Mouse (Mus musculus): ENCODE data around the gene Taf15. TPM values are rescaled to one million over a fixed set of nuclear protein-coding genes. Genes with fewer than 3 reads are reported as not detected.

The Taf15 gene
- polyA plus RNA-seq (2012; rRNA removed) (18.4 and 43.1 TPM in 2 replicates), polyA plus RNA-seq (2014; fragmentation: Nextera tagmentation; extraction: Ambion mirVana) (1.9 and 2.2 TPM in 2 replicates)

- ATAC-seq (ENCODE audit: insufficient read depth) (peak; percentile 96), DNase-seq (ENCODE audit: low read depth in 3 of 3, low spot score in 3 of 3) (peak; percentile 99 to 100 (median 99))
- WGBS (ENCODE audit: insufficient replicate concordance) = under 1% methylated on average over 66 of the region's 66 CpGs
- H3K4me1 ChIP-seq (replicated peaks; ENCODE audit: control insufficient read depth in 2 of 2, insufficient read depth in 2 of 2, low read length in 1 of 2) = peaks cover 10 to 16% of the 10 kb centered on the region in 2 experiments
- H3K27ac ChIP-seq = peak within 1 kb of the TSS; percentile 43
- no peaks in the 10 kb centered on the region for H3K27me3 ChIP-seq (ENCODE audit: control insufficient read depth, insufficient read depth, low read length)
- H3K36me3 ChIP-seq (replicated peaks; ENCODE audit: control insufficient read depth, insufficient read depth, low read depth) = peaks cover 13% of the 10 kb centered on the region
- H3K4me2 ChIP-seq (ENCODE audit: low read depth) = peak within 1 kb of the TSS; percentile 93
- H3K9me3 ChIP-seq (ENCODE audit: control insufficient read depth, low read length) = no peaks in the 10 kb centered on the region
- peak; percentile 56 for TF ChIP-seq EP300 (IDR thresholded peaks at IDR 0.05; ENCODE audit: low read depth)
- TF ChIP-seq CTCF (IDR thresholded peaks at IDR 0.05; ENCODE audit: low read depth) = peak; percentile 78
- H3K9ac ChIP-seq (replicated peaks) = peak within 1 kb of the TSS; percentile 94
- H3K4me3 ChIP-seq (ENCODE audit: insufficient read depth in 1 of 2, low read depth in 2 of 2, low read length in 2 of 2) = peak within 1 kb of the TSS; percentile 79 to 100
These were observed at the start of gene Taf15 for GRCm38 (mm10) chr11:83472324-83473234. Gene Taf15, plus strand, starts transcription at chr11:83473086.

- H3K27ac ChIP-seq = no peak overlapping the region
- peak in 2 of 3 experiments; percentile 33 to 36 for DNase-seq (ENCODE audit: low read depth in 3 of 3, low spot score in 3 of 3)
- no peak overlapping the region for H3K9ac ChIP-seq (replicated peaks)
- no peak overlapping the region for H3K4me3 ChIP-seq (ENCODE audit: insufficient read depth in 1 of 2, low read depth in 2 of 2, low read length in 2 of 2)
- TF ChIP-seq EP300 (IDR thresholded peaks at IDR 0.05; ENCODE audit: low read depth) (no peak), CTCF (IDR thresholded peaks at IDR 0.05; ENCODE audit: low read depth) (peak; percentile 96)
- H3K9me3 ChIP-seq (ENCODE audit: control insufficient read depth, low read length) = no peaks in the 10 kb centered on the region
- no peak overlapping the region for H3K4me2 ChIP-seq (ENCODE audit: low read depth)
- H3K27me3 ChIP-seq (ENCODE audit: control insufficient read depth, insufficient read depth, low read length) = peaks cover 12% of the 10 kb centered on the region
- H3K4me1 ChIP-seq (replicated peaks; ENCODE audit: control insufficient read depth in 2 of 2, insufficient read depth in 2 of 2, low read length in 1 of 2) = no peaks in the 10 kb centered on the region
- 9% methylated on average over 8 of the region's 8 CpGs for WGBS (ENCODE audit: insufficient replicate concordance)
- no peak for ATAC-seq (ENCODE audit: insufficient read depth)
- H3K36me3 ChIP-seq (replicated peaks; ENCODE audit: control insufficient read depth, insufficient read depth, low read depth) = no peaks in the 10 kb centered on the region
These were observed 48.2 kb upstream of the Taf15 start for GRCm38 (mm10) chr11:83424681-83425080.

- 0 out of 2 replicates have a peak overlapping the region, but pooled peaks have one; percentile 4 for H3K4me2 ChIP-seq (ENCODE audit: low read depth)
- no peak overlapping the region for H3K9ac ChIP-seq (replicated peaks)
- H3K27ac ChIP-seq = no peak overlapping the region
- TF ChIP-seq CTCF (IDR thresholded peaks at IDR 0.05; ENCODE audit: low read depth) = no peak
- no peak for TF ChIP-seq EP300 (IDR thresholded peaks at IDR 0.05; ENCODE audit: low read depth)
- H3K4me1 ChIP-seq (replicated peaks; ENCODE audit: control insufficient read depth in 2 of 2, insufficient read depth in 2 of 2, low read length in 1 of 2) = no peaks in the 10 kb centered on the region
- 5% methylated on average over 17 of the region's 17 CpGs for WGBS (ENCODE audit: insufficient replicate concordance)
- H3K36me3 ChIP-seq (replicated peaks; ENCODE audit: control insufficient read depth, insufficient read depth, low read depth) = no peaks in the 10 kb centered on the region
- no peak for ATAC-seq (ENCODE audit: insufficient read depth)
- H3K4me3 ChIP-seq (ENCODE audit: insufficient read depth in 1 of 2, low read depth in 2 of 2, low read length in 2 of 2) = no peak overlapping the region
- no peak for DNase-seq (ENCODE audit: low read depth in 3 of 3, low spot score in 3 of 3)
- H3K27me3 ChIP-seq (ENCODE audit: control insufficient read depth, insufficient read depth, low read length) = peaks cover 9% of the 10 kb centered on the region
- H3K9me3 ChIP-seq (ENCODE audit: control insufficient read depth, low read length) = no peaks in the 10 kb centered on the region
These were observed 45.9 kb upstream of the Taf15 start for GRCm38 (mm10) chr11:83426964-83427363.

- no peaks in the 10 kb centered on the region for H3K4me1 ChIP-seq (replicated peaks; ENCODE audit: control insufficient read depth in 2 of 2, insufficient read depth in 2 of 2, low read length in 1 of 2)
- no peak within 1 kb of the TSS for H3K4me2 ChIP-seq (ENCODE audit: low read depth)
- ATAC-seq (ENCODE audit: insufficient read depth) (no peak), DNase-seq (ENCODE audit: low read depth in 3 of 3, low spot score in 3 of 3) (no peak)
- no peak within 1 kb of the TSS for H3K9ac ChIP-seq (replicated peaks)
- no peaks in the 10 kb centered on the region for H3K36me3 ChIP-seq (replicated peaks; ENCODE audit: control insufficient read depth, insufficient read depth, low read depth)
- no peak for TF ChIP-seq EP300 (IDR thresholded peaks at IDR 0.05; ENCODE audit: low read depth)
- TF ChIP-seq CTCF (IDR thresholded peaks at IDR 0.05; ENCODE audit: low read depth) = no peak
- WGBS (ENCODE audit: insufficient replicate concordance) = 50% methylated on average over 5 of the region's 5 CpGs
- H3K4me3 ChIP-seq (ENCODE audit: insufficient read depth in 1 of 2, low read depth in 2 of 2, low read length in 2 of 2) = no peak within 1 kb of the TSS
- H3K9me3 ChIP-seq (ENCODE audit: control insufficient read depth, low read length) = no peaks in the 10 kb centered on the region
- H3K27ac ChIP-seq = no peak within 1 kb of the TSS
- peaks cover 9% of the 10 kb centered on the region for H3K27me3 ChIP-seq (ENCODE audit: control insufficient read depth, insufficient read depth, low read length)
These were observed 43.5 kb upstream of the Taf15 start, which contains the start of gene Gas2l2 for GRCm38 (mm10) chr11:83429355-83429754. Gene Gas2l2, minus strand, starts transcription at chr11:83429455.

GRCm38 (mm10) chr11:83432533-83432932, 40.4 kb upstream of the Taf15 start:
- no peak for ATAC-seq (ENCODE audit: insufficient read depth)
- H3K4me3 ChIP-seq (ENCODE audit: insufficient read depth in 1 of 2, low read depth in 2 of 2, low read length in 2 of 2) = no peak overlapping the region
- WGBS (ENCODE audit: insufficient replicate concordance) = 47% methylated on average over 2 of the region's 2 CpGs
- H3K4me2 ChIP-seq (ENCODE audit: low read depth) = no peak overlapping the region
- DNase-seq (ENCODE audit: low read depth in 3 of 3, low spot score in 3 of 3) = no peak
- no peaks in the 10 kb centered on the region for H3K9me3 ChIP-seq (ENCODE audit: control insufficient read depth, low read length)
- no peaks in the 10 kb centered on the region for H3K36me3 ChIP-seq (replicated peaks; ENCODE audit: control insufficient read depth, insufficient read depth, low read depth)
- no peak overlapping the region for H3K27ac ChIP-seq
- no peaks in the 10 kb centered on the region; a peak in 1 of 4 replicates for H3K4me1 ChIP-seq (replicated peaks; ENCODE audit: control insufficient read depth in 2 of 2, insufficient read depth in 2 of 2, low read length in 1 of 2)
- H3K27me3 ChIP-seq (ENCODE audit: control insufficient read depth, insufficient read depth, low read length) = peaks cover 2% of the 10 kb centered on the region
- no peak overlapping the region for H3K9ac ChIP-seq (replicated peaks)
- no peak for TF ChIP-seq EP300 (IDR thresholded peaks at IDR 0.05; ENCODE audit: low read depth)
- no peak for TF ChIP-seq CTCF (IDR thresholded peaks at IDR 0.05; ENCODE audit: low read depth)

Data from liver, embryonic 14.5 days (tissue).